Mouse (Mus musculus) liver, adult 2 months (tissue): ENCODE measurements at regions not wholly inside any gene's neighbourhood (a gene's known extent, or its start where the extent isn't known, plus 50 kb on each side); places are given as distances from the start of the nearest gene placed in this dataset.

Experiments
- CTCF ChIP-seq: fragments of 200-500 bp; IDR thresholded peaks from 2 replicates; pipeline ENCODE4 v1.5.1; 2011; ENCODE audit warnings: low read depth, low read length, control low read depth
- POLR2A ChIP-seq: fragments of 200-500 bp; IDR thresholded peaks from 2 replicates; pipeline ENCODE4 v1.6.1; 2011; ENCODE audit warnings: low read length, control low read depth; ENCODE audit not compliant: insufficient read depth; ENCODE audit errors: extremely low read depth

GRCm38 (mm10) chr14:105615766-105616165 is 280.9 kb downstream of the Spry2 start:
- TF ChIP-seq CTCF: no peak
- TF ChIP-seq POLR2A: no peak
